Mouse (Mus musculus) neural tube, embryonic 11.5 days (tissue): Measurements from ENCODE around the gene Gm20388. TPM values are rescaled to one million over a fixed set of nuclear protein-coding genes. Genes with fewer than 3 reads are reported as not detected.
"Not testable (repeated sequence)": the region's sequence is repeated elsewhere in the genome, so short reads cannot be mapped to it uniquely, and the experiment has no call there.

Source experiments
- ATAC-seq: fragments of 200-750 bp; cut with Nextera tagmentation; 2 replicates; pipeline ENCODE4 v1.8.0; 2017; ENCODE audit warnings: moderate number of reproducible peaks, mild to moderate bottlenecking, moderate TSS enrichment, moderate library complexity; ENCODE audit not compliant: insufficient read depth, low FRiP score, low TSS enrichment
- DNase-seq: peaks from one replicate; pipeline ENCODE4 v3.0.0-alpha.2; 2015; ENCODE audit warnings: low spot score
- H3K27ac ChIP-seq: fragments of 300-500 bp; sonication (generic); 2 replicates; pipeline ENCODE4 v1.5.1; 2014; ENCODE audit warnings: low read depth, mild to moderate bottlenecking, low read length
- H3K27me3 ChIP-seq: fragments of 300-500 bp; sonication (generic); 2 replicates; pipeline ENCODE4 v1.6.1; 2014; ENCODE audit warnings: mild to moderate bottlenecking, low read length, mixed read lengths; ENCODE audit not compliant: control insufficient read depth, insufficient read depth
- H3K36me3 ChIP-seq: fragments of 300-500 bp; sonication (generic); 2 replicates; pipeline ENCODE4 v1.6.1; 2014; ENCODE audit warnings: mild to moderate bottlenecking, low read length, moderate library complexity, mixed read lengths; ENCODE audit not compliant: control insufficient read depth, insufficient read depth
- H3K4me1 ChIP-seq: fragments of 300-500 bp; sonication (generic); 2 replicates; pipeline ENCODE4 v1.6.1; 2014; ENCODE audit warnings: low read length, mixed read lengths; ENCODE audit not compliant: control insufficient read depth, insufficient read depth
- H3K4me2 ChIP-seq: fragments of 300-500 bp; sonication (generic); 2 replicates; pipeline ENCODE4 v1.6.1; 2014; ENCODE audit warnings: low read depth, mild to moderate bottlenecking, moderate library complexity
- H3K4me3 ChIP-seq: fragments of 300-500 bp; sonication (generic); 2 replicates; pipeline ENCODE4 v1.5.1; 2014; ENCODE audit warnings: low read depth, low read length
- H3K9ac ChIP-seq: fragments of 300-500 bp; sonication (generic); 2 replicates; pipeline ENCODE4 v1.6.1; 2014; ENCODE audit warnings: mild to moderate bottlenecking, low read length
- H3K9me3 ChIP-seq: fragments of 300-500 bp; sonication (generic); 2 replicates; pipeline ENCODE4 v1.6.1; 2016; ENCODE audit warnings: low read length; ENCODE audit not compliant: control insufficient read depth
- WGBS: fragments of 180-500 bp; shearing (Covaris S2); extraction: QIAGEN DNeasy Blood & Tissue Kit; methylation state at CpG from one replicate; pipeline ENCODE4 v1.1.7; 2014; 5-methylcytosine and 5-hydroxymethylcytosine counted together
- polyA plus RNA-seq: library from polyadenylated mRNA; unstranded; fragments of >200 nt; fragmentation: Nextera tagmentation; extraction: Ambion mirVana; gene quantifications from 2 replicates; pipeline ENCODE4 v1.2.1, GENCODE M21; 2014

Gm20388 gene
- polyA plus RNA-seq, 1 experiment from 2014 or later = not detected

- H3K27ac ChIP-seq = no peak overlapping the region
- H3K9ac ChIP-seq = no peak overlapping the region
- no peaks in the 10 kb centered on the region for H3K9me3 ChIP-seq
- 91% methylated on average over 12 of the region's 12 CpGs for WGBS
- DNase-seq = no peak
- ATAC-seq = no peak
- H3K27me3 ChIP-seq = no peaks in the 10 kb centered on the region
- no peak overlapping the region for H3K4me2 ChIP-seq
- H3K36me3 ChIP-seq = no peaks in the 10 kb centered on the region
- H3K4me3 ChIP-seq = no peak overlapping the region
- H3K4me1 ChIP-seq = no peaks in the 10 kb centered on the region
These were observed 3364.5 kb downstream of the Gm20388 start for GRCm38 (mm10) chr8:123275096-123275495.

- Histone ChIP-seq H3K4me2 (no peak overlapping the region), H3K9ac (no peak overlapping the region), H3K9me3 (no peaks in the 10 kb centered on the region), H3K36me3 (no peaks in the 10 kb centered on the region; the same call in 1 of the 2 replicates), H3K27ac (no peak overlapping the region), H3K4me1 (no peaks in the 10 kb centered on the region), H3K27me3 (no peaks in the 10 kb centered on the region), H3K4me3 (no peak overlapping the region)
- 79% methylated on average over 7 of the region's 7 CpGs for whole genome bisulfite sequencing
- ATAC-seq = no peak
- no peak for DNase-seq
These were observed 3367.8 kb downstream of the Gm20388 start for GRCm38 (mm10) chr8:123278445-123278844.

- Histone ChIP-seq H3K4me1 (no peaks in the 10 kb centered on the region), H3K4me2 (no peak overlapping the region), H3K27me3 (no peaks in the 10 kb centered on the region), H3K9me3 (no peaks in the 10 kb centered on the region), H3K27ac (no peak overlapping the region), H3K36me3 (no peaks in the 10 kb centered on the region; the same call in 1 of the 2 replicates), H3K9ac (no peak overlapping the region), H3K4me3 (no peak overlapping the region)
- no peak for DNase-seq
- WGBS = 93% methylated on average over 4 of the region's 4 CpGs
- no peak for ATAC-seq
These were observed 3369.2 kb downstream of the Gm20388 start for GRCm38 (mm10) chr8:123279828-123280227.

GRCm38 (mm10) chr8:123280302-123281094 is 3369.9 kb downstream of the Gm20388 start:
- H3K27ac ChIP-seq = no peak overlapping the region
- H3K27me3 ChIP-seq = no peaks in the 10 kb centered on the region
- H3K4me1 ChIP-seq = no peaks in the 10 kb centered on the region
- no peak overlapping the region for H3K9ac ChIP-seq
- ATAC-seq (no peak), DNase-seq (no peak)
- no peaks in the 10 kb centered on the region for H3K9me3 ChIP-seq
- WGBS = 86% methylated on average over 13 of the region's 13 CpGs
- H3K4me2 ChIP-seq = no peak overlapping the region
- no peaks in the 10 kb centered on the region; the same call in 1 of the 2 replicates for H3K36me3 ChIP-seq
- H3K4me3 ChIP-seq = no peak overlapping the region

GRCm38 (mm10) chr8:123282994-123283393 is 3372.4 kb downstream of the Gm20388 start:
- H3K4me2 ChIP-seq = not testable (repeated sequence)

GRCm38 (mm10) chr8:123283991-123284390 is 3373.3 kb downstream of the Gm20388 start:
- 89% methylated on average over 7 of the region's 7 CpGs for WGBS

More at GRCm38 (mm10) chr8:123282994-123283393, 3372.4 kb downstream of the Gm20388 start:
- not testable (repeated sequence) for ATAC-seq, H3K4me1 ChIP-seq, H3K9ac ChIP-seq, H3K27me3 ChIP-seq, H3K27ac ChIP-seq, H3K36me3 ChIP-seq, DNase-seq, H3K4me3 ChIP-seq, H3K9me3 ChIP-seq
- WGBS = 90% methylated on average over 5 of the region's 6 CpGs

GRCm38 (mm10) chr8:123284493-123284892 is 3373.9 kb downstream of the Gm20388 start:
- no peaks in the 10 kb centered on the region for H3K4me1 ChIP-seq
- WGBS = 91% methylated on average over 5 of the region's 5 CpGs
- H3K27ac ChIP-seq = no peak overlapping the region
- H3K27me3 ChIP-seq = no peaks in the 10 kb centered on the region
- H3K36me3 ChIP-seq = peaks cover 3% of the 10 kb centered on the region; the same call in 1 of the 2 replicates
- H3K9me3 ChIP-seq = no peaks in the 10 kb centered on the region
- H3K9ac ChIP-seq = no peak overlapping the region
- H3K4me3 ChIP-seq = no peak overlapping the region
- H3K4me2 ChIP-seq = no peak overlapping the region
- ATAC-seq (no peak), DNase-seq (no peak)

More at GRCm38 (mm10) chr8:123283991-123284390, 3373.3 kb downstream of the Gm20388 start:
- Histone ChIP-seq H3K4me2 (no peak overlapping the region), H3K4me3 (no peak overlapping the region), H3K36me3 (peaks cover 3% of the 10 kb centered on the region; the same call in 1 of the 2 replicates), H3K27me3 (no peaks in the 10 kb centered on the region), H3K9me3 (no peaks in the 10 kb centered on the region), H3K27ac (no peak overlapping the region), H3K4me1 (no peaks in the 10 kb centered on the region), H3K9ac (no peak overlapping the region)
- ATAC-seq = no peak
- DNase-seq = no peak

GRCm38 (mm10) chr8:123287362-123287761 is 3376.7 kb downstream of the Gm20388 start:
- Histone ChIP-seq H3K9me3 (no peaks in the 10 kb centered on the region), H3K27me3 (no peaks in the 10 kb centered on the region), H3K27ac (no peak overlapping the region), H3K4me2 (no peak overlapping the region), H3K4me3 (no peak overlapping the region), H3K9ac (no peak overlapping the region), H3K4me1 (no peaks in the 10 kb centered on the region), H3K36me3 (peaks cover 3% of the 10 kb centered on the region; the same call in 1 of the 2 replicates)
- no peak for DNase-seq
- WGBS = 95% methylated on average over 17 of the region's 17 CpGs
- no peak for ATAC-seq

- 86% methylated on average over 4 of the region's 4 CpGs for WGBS
- DNase-seq (no peak), ATAC-seq (no peak)
- Histone ChIP-seq H3K4me1 (no peaks in the 10 kb centered on the region), H3K27ac (no peak overlapping the region), H3K36me3 (peaks cover 5% of the 10 kb centered on the region; the same call in 1 of the 2 replicates), H3K4me2 (no peak overlapping the region), H3K4me3 (no peak overlapping the region), H3K27me3 (no peaks in the 10 kb centered on the region), H3K9me3 (no peaks in the 10 kb centered on the region), H3K9ac (no peak overlapping the region)
These were observed 3379.5 kb downstream of the Gm20388 start for GRCm38 (mm10) chr8:123290166-123290565.
